Mouse (Mus musculus): ENCODE measurements around the gene Cubn. TPM values are rescaled to one million over a fixed set of nuclear protein-coding genes. Genes with fewer than 3 reads are reported as not detected.

Gene Cubn
- total and polyA plus RNA-seq, 2 experiments from 2014 or later: 0.39 to 1.9 TPM

DNA sequence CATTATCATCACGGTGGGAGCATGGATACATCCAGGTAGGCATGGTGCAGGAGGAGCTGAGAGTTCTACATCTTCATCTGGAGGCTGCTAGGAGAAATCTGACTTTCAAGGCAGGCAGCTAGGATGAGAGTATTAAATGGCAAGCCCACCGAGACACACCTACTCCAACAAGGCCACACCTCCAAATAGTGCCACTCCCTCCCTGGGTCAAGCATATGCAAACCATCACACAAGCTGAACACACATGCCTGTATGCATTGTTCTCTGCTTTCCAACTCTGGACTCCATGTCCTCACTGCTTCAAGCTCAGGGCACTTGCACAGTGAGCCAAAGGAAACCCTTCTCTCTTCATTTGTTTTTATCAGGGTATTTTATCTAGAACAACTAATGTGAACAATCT lies 233.0 kb downstream of the Cubn start:
- no peak overlapping the region for H3K9ac ChIP-seq (replicated peaks; ENCODE audit: low read length, poor library complexity, severe bottlenecking)
- no peaks in the 10 kb centered on the region for H3K36me3 ChIP-seq (ENCODE audit: insufficient read depth, low read length)
- TF ChIP-seq CTCF (IDR thresholded peaks at IDR 0.05): no peak
- H3K4me2 ChIP-seq (ENCODE audit: low read depth, low read length, poor library complexity, severe bottlenecking): no peak overlapping the region
- no peak overlapping the region for H3K27ac ChIP-seq (ENCODE audit: low read depth, low read length)
- no peaks in the 10 kb centered on the region for H3K4me1 ChIP-seq (ENCODE audit: insufficient read depth, low read length)
- H3K9me3 ChIP-seq (ENCODE audit: low read length): no peaks in the 10 kb centered on the region
- ATAC-seq (ENCODE audit: low FRiP score) (no peak), DNase-seq (ENCODE audit: low spot score) (no peak)
- H3K4me3 ChIP-seq (ENCODE audit: low read depth, low read length): no peak overlapping the region
- H3K27me3 ChIP-seq (ENCODE audit: insufficient read depth, low read length): no peaks in the 10 kb centered on the region
- 91% methylated on average over 2 of the region's 2 CpGs for WGBS

- no peaks in the 10 kb centered on the region; the same call in 1 of the 2 replicates for H3K36me3 ChIP-seq (ENCODE audit: insufficient read depth, low read length)
- peak; percentile 10 for DNase-seq (ENCODE audit: low spot score)
- ATAC-seq (ENCODE audit: low FRiP score): no peak
- TF ChIP-seq CTCF (IDR thresholded peaks at IDR 0.05): no peak
- H3K4me2 ChIP-seq (ENCODE audit: low read depth, low read length, poor library complexity, severe bottlenecking): no peak overlapping the region
- no peaks in the 10 kb centered on the region for H3K9me3 ChIP-seq (ENCODE audit: low read length)
- H3K4me1 ChIP-seq (ENCODE audit: insufficient read depth, low read length): no peaks in the 10 kb centered on the region
- no peaks in the 10 kb centered on the region for H3K27me3 ChIP-seq (ENCODE audit: insufficient read depth, low read length)
- no peak overlapping the region for H3K4me3 ChIP-seq (ENCODE audit: low read depth, low read length)
- no peak overlapping the region for H3K27ac ChIP-seq (ENCODE audit: low read depth, low read length)
- H3K9ac ChIP-seq (replicated peaks; ENCODE audit: low read length, poor library complexity, severe bottlenecking): no peak overlapping the region
- 43% methylated on average over 9 of the region's 9 CpGs for WGBS
Measured at GRCm38 (mm10) chr2:13240711-13241110, 250.9 kb downstream of the Cubn start.

- DNase-seq (ENCODE audit: low spot score) (peak; percentile 85), ATAC-seq (ENCODE audit: low FRiP score) (0 out of 2 replicates have a peak, but pooled peaks have one; percentile 45)
- peak; percentile 93 for TF ChIP-seq CTCF (IDR thresholded peaks at IDR 0.05)
- Histone ChIP-seq H3K4me1 (ENCODE audit: insufficient read depth, low read length) (no peaks in the 10 kb centered on the region), H3K9me3 (ENCODE audit: low read length) (no peaks in the 10 kb centered on the region), H3K9ac (replicated peaks; ENCODE audit: low read length, poor library complexity, severe bottlenecking) (no peak overlapping the region), H3K4me3 (ENCODE audit: low read depth, low read length) (no peak overlapping the region), H3K27ac (ENCODE audit: low read depth, low read length) (no peak overlapping the region), H3K27me3 (ENCODE audit: insufficient read depth, low read length) (no peaks in the 10 kb centered on the region), H3K36me3 (ENCODE audit: insufficient read depth, low read length) (no peaks in the 10 kb centered on the region; the same call in 1 of the 2 replicates), H3K4me2 (ENCODE audit: low read depth, low read length, poor library complexity, severe bottlenecking) (no peak overlapping the region)
- 71% methylated on average over 8 of the region's 8 CpGs for WGBS
Measured at GRCm38 (mm10) chr2:13237140-13237901, 254.3 kb downstream of the Cubn start.

- WGBS: 58% methylated on average over 5 of the region's 5 CpGs
- DNase-seq (ENCODE audit: low spot score) (peak; percentile 13), ATAC-seq (ENCODE audit: low FRiP score) (no peak)
- no peak for TF ChIP-seq CTCF (IDR thresholded peaks at IDR 0.05)
- Histone ChIP-seq H3K36me3 (ENCODE audit: insufficient read depth, low read length) (no peaks in the 10 kb centered on the region; the same call in 1 of the 2 replicates), H3K27me3 (ENCODE audit: insufficient read depth, low read length) (no peaks in the 10 kb centered on the region), H3K27ac (ENCODE audit: low read depth, low read length) (no peak overlapping the region), H3K9ac (replicated peaks; ENCODE audit: low read length, poor library complexity, severe bottlenecking) (no peak overlapping the region), H3K4me1 (ENCODE audit: insufficient read depth, low read length) (no peaks in the 10 kb centered on the region), H3K4me3 (ENCODE audit: low read depth, low read length) (no peak overlapping the region), H3K4me2 (ENCODE audit: low read depth, low read length, poor library complexity, severe bottlenecking) (no peak overlapping the region), H3K9me3 (ENCODE audit: low read length) (no peaks in the 10 kb centered on the region)
Measured at GRCm38 (mm10) chr2:13235696-13236095, 255.9 kb downstream of the Cubn start.

DNA sequence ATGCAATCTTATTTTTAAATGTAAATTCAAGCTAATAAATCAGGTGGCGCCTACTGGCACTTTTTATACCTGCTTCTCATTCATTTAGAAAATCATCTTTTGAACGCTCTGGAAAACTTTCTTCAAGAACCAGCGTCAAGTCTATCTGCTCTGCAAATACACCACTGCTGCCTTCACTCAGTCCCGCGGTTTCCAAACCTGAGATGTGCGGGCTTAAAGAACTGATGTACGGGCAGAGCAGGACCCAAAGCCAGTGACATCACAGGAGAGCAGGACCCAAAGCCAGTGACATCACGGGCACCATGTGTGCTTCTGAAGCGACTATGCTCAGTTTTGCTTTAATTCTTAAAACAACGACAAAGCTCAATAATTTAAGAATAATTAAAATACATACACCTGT lies 256.8 kb downstream of the Cubn start:
- H3K4me1 ChIP-seq (ENCODE audit: insufficient read depth, low read length): no peaks in the 10 kb centered on the region
- ATAC-seq (ENCODE audit: low FRiP score): no peak

DNA sequence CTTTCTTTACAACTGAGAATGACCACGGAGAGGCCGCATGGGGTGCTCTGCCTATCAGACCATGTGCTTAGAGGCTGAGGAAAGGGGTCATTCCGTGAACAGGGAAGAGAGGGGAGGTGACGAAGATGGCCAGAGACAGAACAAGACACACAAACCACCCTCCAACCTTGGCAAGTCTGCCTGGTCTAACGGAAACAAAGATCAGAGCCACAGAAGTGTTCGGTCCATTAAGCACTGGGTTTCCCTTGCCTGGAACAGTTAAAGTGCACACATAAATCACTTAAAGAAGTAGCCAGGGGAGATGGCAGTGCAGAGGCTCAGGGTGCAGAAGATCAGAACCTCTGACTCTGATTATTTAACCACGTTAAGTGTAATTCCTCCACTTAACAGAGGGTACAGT lies 257.7 kb downstream of the Cubn start:
- H3K4me2 ChIP-seq (ENCODE audit: low read depth, low read length, poor library complexity, severe bottlenecking): no peak overlapping the region
- H3K4me3 ChIP-seq (ENCODE audit: low read depth, low read length): no peak overlapping the region
- H3K36me3 ChIP-seq (ENCODE audit: insufficient read depth, low read length): no peaks in the 10 kb centered on the region
- no peak overlapping the region for H3K9ac ChIP-seq (replicated peaks; ENCODE audit: low read length, poor library complexity, severe bottlenecking)
- no peak for TF ChIP-seq CTCF (IDR thresholded peaks at IDR 0.05)
- no peaks in the 10 kb centered on the region for H3K9me3 ChIP-seq (ENCODE audit: low read length)
- no peak overlapping the region for H3K27ac ChIP-seq (ENCODE audit: low read depth, low read length)
- H3K27me3 ChIP-seq (ENCODE audit: insufficient read depth, low read length): no peaks in the 10 kb centered on the region
- DNase-seq (ENCODE audit: low spot score): no peak
- no peak for ATAC-seq (ENCODE audit: low FRiP score)
- 59% methylated on average over 7 of the region's 7 CpGs for WGBS
- no peaks in the 10 kb centered on the region for H3K4me1 ChIP-seq (ENCODE audit: insufficient read depth, low read length)

More for the DNA sequence above, 256.8 kb downstream of the Cubn start:
- Histone ChIP-seq H3K4me3 (ENCODE audit: low read depth, low read length) (no peak overlapping the region), H3K9ac (replicated peaks; ENCODE audit: low read length, poor library complexity, severe bottlenecking) (no peak overlapping the region), H3K4me2 (ENCODE audit: low read depth, low read length, poor library complexity, severe bottlenecking) (no peak overlapping the region), H3K36me3 (ENCODE audit: insufficient read depth, low read length) (no peaks in the 10 kb centered on the region; the same call in 1 of the 2 replicates), H3K27me3 (ENCODE audit: insufficient read depth, low read length) (no peaks in the 10 kb centered on the region), H3K27ac (ENCODE audit: low read depth, low read length) (no peak overlapping the region), H3K9me3 (ENCODE audit: low read length) (no peaks in the 10 kb centered on the region)
- DNase-seq (ENCODE audit: low spot score): no peak
- 92% methylated on average over 10 of the region's 10 CpGs for WGBS
- no peak for TF ChIP-seq CTCF (IDR thresholded peaks at IDR 0.05)

Measured in midbrain, postnatal 0 days (tissue).